Mouse (Mus musculus): ENCODE measurements at regions not wholly inside any gene's neighbourhood (a gene's known extent, or its start where the extent isn't known, plus 50 kb on each side); places are given as distances from the start of the nearest gene placed in this dataset.
A peak's percentile ranks its signal among the peaks of the same experiment; 100 is the strongest.

- 0 out of 2 replicates have a peak, but pooled peaks have one; percentile 36 for TF ChIP-seq EP300 (IDR thresholded peaks at IDR 0.05)
- TF ChIP-seq CTCF (IDR thresholded peaks at IDR 0.05), result no peak
These were observed 125.7 kb upstream of the Nampt start for GRCm38 (mm10) chr12:32693678-32694077.
